Mouse (Mus musculus) CH12.LX (cell line): ENCODE data around the gene Pstk.

ENCODE experiments used
- CTCF ChIP-seq, 2 experiments: IDR thresholded peaks in 1 of 2; conservative IDR thresholded peaks in 1 of 2; 2 replicates each; pipeline ENCODE4 v1.5.1; 2011 to 2012; ENCODE audit warnings: low read depth in 2 of 2, low read length in 2 of 2, improper control_type of control experiment in 1 of 2, inconsistent platforms in 1 of 2, mild to moderate bottlenecking in 1 of 2, moderate library complexity in 1 of 2
- EP300 ChIP-seq: IDR thresholded peaks from 2 replicates; pipeline ENCODE4 v1.6.1; 2011; ENCODE audit warnings: low read length, improper control_type of control experiment
- ETS1 ChIP-seq: conservative IDR thresholded peaks from 2 replicates; pipeline ENCODE4 v1.6.1; 2012; ENCODE audit warnings: low read depth, mild to moderate bottlenecking, inconsistent platforms, low read length, improper control_type of control experiment, moderate library complexity
- MAFK ChIP-seq: IDR thresholded peaks from 2 replicates; pipeline ENCODE4 v1.6.1; 2011; ENCODE audit warnings: low read length, improper control_type of control experiment; ENCODE audit not compliant: insufficient replicate concordance
- MXI1 ChIP-seq: IDR thresholded peaks from 2 replicates; pipeline ENCODE4 v1.6.1; 2011; ENCODE audit warnings: mild to moderate bottlenecking, low read depth, low read length, improper control_type of control experiment
- POLR2A ChIP-seq: IDR thresholded peaks from 2 replicates; pipeline ENCODE4 v1.6.1; 2011; ENCODE audit warnings: low read depth, mild to moderate bottlenecking, improper control_type of control experiment, low read length
- RAD21 ChIP-seq: IDR thresholded peaks from 2 replicates; pipeline ENCODE4 v1.6.1; 2011; ENCODE audit warnings: low read depth, mild to moderate bottlenecking, low read length, improper control_type of control experiment, moderate library complexity
- RCOR1 ChIP-seq: conservative IDR thresholded peaks from 2 replicates; pipeline ENCODE4 v1.6.1; 2012; ENCODE audit warnings: low read depth, mild to moderate bottlenecking, inconsistent platforms, low read length, improper control_type of control experiment
- TCF12 ChIP-seq: IDR thresholded peaks from 2 replicates; pipeline ENCODE4 v1.6.1; 2014; ENCODE audit warnings: low read depth, mild to moderate bottlenecking, inconsistent platforms, low read length, improper control_type of control experiment
- ZKSCAN1 ChIP-seq: IDR thresholded peaks from 2 replicates; pipeline ENCODE4 v1.6.1; 2012; ENCODE audit warnings: low read depth, inconsistent platforms, low read length, improper control_type of control experiment, borderline replicate concordance
- ZMIZ1 ChIP-seq: IDR thresholded peaks from 2 replicates; pipeline ENCODE4 v1.6.1; 2012; ENCODE audit warnings: low read depth, mild to moderate bottlenecking, inconsistent platforms, low read length, improper control_type of control experiment

DNA sequence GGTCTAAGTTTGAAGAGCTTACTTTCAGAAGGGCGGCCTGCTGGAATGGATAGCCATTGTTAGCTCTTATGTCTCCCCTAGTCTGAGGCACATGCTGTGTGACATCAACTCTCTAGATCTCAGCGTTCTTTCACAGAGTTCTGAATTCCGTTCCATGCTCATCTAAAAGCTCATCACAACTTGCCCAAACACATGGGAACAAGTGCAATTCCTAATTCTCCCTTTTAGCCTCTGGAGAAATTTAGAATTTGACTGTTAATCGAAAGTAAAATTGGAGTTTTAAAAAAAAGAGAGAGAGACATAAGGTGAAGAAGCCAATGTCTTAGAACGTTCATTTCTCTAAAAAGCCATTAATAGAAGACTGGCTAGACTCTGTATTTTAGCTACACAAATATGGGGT, 41.5 kb upstream of the Pstk start, which contains the start of gene Fam24b:
- TF ChIP-seq RCOR1 (no peak), ZMIZ1 (no peak), MAFK (no peak), ETS1 (no peak), CTCF (conservative IDR thresholded peaks at IDR 0.05 in 1 of 2, IDR thresholded peaks at IDR 0.05 in 1 of 2; ENCODE audit: low read depth in 2 of 2, low read length in 2 of 2) (no peak), POLR2A (no peak), MXI1 (no peak), TCF12 (no peak), EP300 (no peak), RAD21 (no peak), ZKSCAN1 (no peak)
